Comparison of ENCODE assay signal across 10 mouse cellular contexts in genomic region chr15:101231648-101232180, GRCm38 (mm10). TPM values are rescaled to one million over a fixed set of nuclear protein-coding genes. Genes with fewer than 3 reads are reported as not detected.
DNase-seq lines count a peak whose midpoint lies in the region; ATAC-seq and TF ChIP-seq lines count a peak whose summit lies in the region.
"Had no signal": no experiment of that assay in that cellular context is flagged by ENCODE, and none has a peak within 500 bp of the region (broad histone marks: within the 10 kb centered on the region; RNA-seq: fewer than 3 reads in every experiment).

No protein-coding gene starts in this region.

- peak overlapping the region; percentile 62 for H3K4me2 ChIP-seq in kidney, embryonic 15.5 days
- H3K4me2 ChIP-seq in forebrain, postnatal 0 days (ENCODE audit: low read depth) = peak overlapping the region; percentile 21
- peak overlapping the region; percentile 23; the same call in 1 of the 2 replicates for H3K4me2 ChIP-seq in midbrain, embryonic 11.5 days
- H3K4me2 ChIP-seq: liver, embryonic 15.5 days had no signal

- 57% methylated on average over 55 of the region's 56 CpGs for WGBS in kidney, embryonic 15.5 days
- 74% methylated on average over 56 of the region's 56 CpGs for WGBS in forebrain, postnatal 0 days
- WGBS in midbrain, embryonic 11.5 days = 48% methylated on average over 56 of the region's 56 CpGs

- H3K36me3 ChIP-seq in kidney, embryonic 15.5 days = peaks cover 28% of the 10 kb centered on the region
- H3K36me3 ChIP-seq in forebrain, postnatal 0 days (ENCODE audit: insufficient read depth) = peaks cover 13% of the 10 kb centered on the region
- peaks cover 7% of the 10 kb centered on the region; the same call in 1 of the 2 replicates for H3K36me3 ChIP-seq in midbrain, embryonic 11.5 days (ENCODE audit: control insufficient read depth, insufficient read depth, low read length)
- H3K36me3 ChIP-seq: liver, embryonic 15.5 days had no signal

- H3K9ac ChIP-seq in kidney, embryonic 15.5 days = peak overlapping the region; percentile 35
- no peak overlapping the region for H3K9ac ChIP-seq in forebrain, postnatal 0 days
- no peak overlapping the region for H3K9ac ChIP-seq in midbrain, embryonic 11.5 days (ENCODE audit: low read length)
- H3K9ac ChIP-seq: liver, embryonic 15.5 days had no signal

- no peak for ATAC-seq in kidney, embryonic 15.5 days (replicated peaks; ENCODE audit: low FRiP score)
- no peak for ATAC-seq in forebrain, postnatal 0 days
- ATAC-seq in midbrain, embryonic 11.5 days (ENCODE audit: low FRiP score) = no peak; the same call in 1 of the 2 replicates

- no peaks in the 10 kb centered on the region for H3K9me3 ChIP-seq in kidney, embryonic 15.5 days (replicated peaks)
- no peaks in the 10 kb centered on the region for H3K9me3 ChIP-seq in forebrain, postnatal 0 days (ENCODE audit: low read length)
- H3K9me3 ChIP-seq in midbrain, embryonic 11.5 days (ENCODE audit: control insufficient read depth, low read length) = no peaks in the 10 kb centered on the region
- H3K9me3 ChIP-seq: liver, embryonic 15.5 days had no signal

- H3K27ac ChIP-seq in kidney, embryonic 15.5 days = no peak overlapping the region
- H3K27ac ChIP-seq in forebrain, postnatal 0 days (ENCODE audit: low read depth, low read length) = no peak overlapping the region
- H3K27ac ChIP-seq in midbrain, embryonic 11.5 days (ENCODE audit: low read depth, low read length) = no peak overlapping the region
- H3K27ac ChIP-seq: liver, embryonic 15.5 days had no signal

- no peak for DNase-seq in kidney, adult 18-20 months
- DNase-seq in R1 (ENCODE audit: low read depth, low spot score) = peak; percentile 52
- DNase-seq in forebrain, postnatal 0 days = no peak
- DNase-seq in midbrain, embryonic 11.5 days (ENCODE audit: low spot score, missing footprints) = peak; percentile 76
- DNase-seq in right cerebral cortex, postnatal 4 days = no peak
- DNase-seq in cerebellum, postnatal 25 days = no peak
- no peak for DNase-seq in layer of hippocampus, postnatal 14 days (ENCODE audit: low spot score in 2 of 2)
- DNase-seq: embryo, embryonic 11 days had no signal

- H3K4me3 ChIP-seq in kidney, embryonic 15.5 days (replicated peaks) = peak overlapping the region; percentile 32
- H3K4me3 ChIP-seq in forebrain, postnatal 0 days (ENCODE audit: low read depth, low read length) = no peak overlapping the region
- H3K4me3 ChIP-seq in midbrain, embryonic 11.5 days (ENCODE audit: low read depth, low read length) = no peak overlapping the region
- H3K4me3 ChIP-seq: liver, embryonic 15.5 days had no signal

- peaks cover 60% of the 10 kb centered on the region for H3K4me1 ChIP-seq in kidney, embryonic 15.5 days
- no peaks in the 10 kb centered on the region for H3K4me1 ChIP-seq in forebrain, postnatal 0 days (ENCODE audit: insufficient read depth)
- H3K4me1 ChIP-seq in midbrain, embryonic 11.5 days (ENCODE audit: control insufficient read depth, insufficient read depth, low read length) = peaks cover 7% of the 10 kb centered on the region; the same call in 1 of the 2 replicates
- H3K4me1 ChIP-seq: liver, embryonic 15.5 days had no signal

- 0 out of 2 replicates have a peak, but pooled peaks cover 2% of the 10 kb centered on the region for H3K27me3 ChIP-seq in kidney, embryonic 15.5 days
- H3K27me3 ChIP-seq in forebrain, postnatal 0 days (ENCODE audit: insufficient read depth, low read length) = no peaks in the 10 kb centered on the region
- no peaks in the 10 kb centered on the region for H3K27me3 ChIP-seq in midbrain, embryonic 11.5 days (ENCODE audit: control insufficient read depth, insufficient read depth, low read length)

- TF ChIP-seq CTCF in forebrain, postnatal 0 days (IDR thresholded peaks at IDR 0.05; ENCODE audit: low read depth) = no peak

RNA-seq across cellular contexts. Expression of gene Grasp, which starts 7.7 kb away (rescaled TPM):
- polyA plus RNA-seq in kidney, embryonic 15.5 days (2015; fragmentation: Nextera tagmentation; extraction: Ambion mirVana) = 4.7 TPM in 2 replicates
- 8.8 and 11.1 TPM in 2 replicates for total RNA-seq in forebrain, postnatal 0 days (2014; rRNA removed)
- polyA plus RNA-seq in forebrain, postnatal 0 days (2015; fragmentation: Nextera tagmentation; extraction: Ambion mirVana) = 3.3 and 3.4 TPM in 2 replicates
- polyA plus RNA-seq in midbrain, embryonic 11.5 days (2014; fragmentation: Nextera tagmentation; extraction: Ambion mirVana) = 3.6 and 4.5 TPM in 2 replicates
- total RNA-seq in layer of hippocampus, postnatal 14 days (2021) = 10 to 100 TPM; 53.4 to 55.2 TPM

RNA-seq across cellular contexts. Expression of gene Nr4a1, which starts 22.4 kb away (rescaled TPM):
- 9.8 and 10.0 TPM in 2 replicates for polyA plus RNA-seq in kidney, embryonic 15.5 days (2015; fragmentation: Nextera tagmentation; extraction: Ambion mirVana)
- total RNA-seq in forebrain, postnatal 0 days (2014; rRNA removed) = 8.9 and 9.6 TPM in 2 replicates
- polyA plus RNA-seq in forebrain, postnatal 0 days (2015; fragmentation: Nextera tagmentation; extraction: Ambion mirVana) = 8.5 and 9.0 TPM in 2 replicates
- 1.3 TPM in 2 replicates for polyA plus RNA-seq in midbrain, embryonic 11.5 days (2014; fragmentation: Nextera tagmentation; extraction: Ambion mirVana)
- total RNA-seq in layer of hippocampus, postnatal 14 days (2021) = 10 to 100 TPM; 34.5 to 54.4 TPM

RNA-seq across cellular contexts. Expression of gene Atg101, which starts 52.4 kb away (rescaled TPM):
- 75.0 and 80.1 TPM in 2 replicates for polyA plus RNA-seq in kidney, embryonic 15.5 days (2015; fragmentation: Nextera tagmentation; extraction: Ambion mirVana)
- total RNA-seq in forebrain, postnatal 0 days (2014; rRNA removed) = 56.3 and 60.0 TPM in 2 replicates
- 81.3 and 94.4 TPM in 2 replicates for polyA plus RNA-seq in forebrain, postnatal 0 days (2015; fragmentation: Nextera tagmentation; extraction: Ambion mirVana)
- 57.9 and 67.4 TPM in 2 replicates for polyA plus RNA-seq in midbrain, embryonic 11.5 days (2014; fragmentation: Nextera tagmentation; extraction: Ambion mirVana)
- total RNA-seq in layer of hippocampus, postnatal 14 days (2021) = 10 to 100 TPM; 45.9 to 47.3 TPM

RNA-seq across cellular contexts. Expression of gene Acvr1b, which starts 57.8 kb away (rescaled TPM):
- polyA plus RNA-seq in kidney, embryonic 15.5 days (2015; fragmentation: Nextera tagmentation; extraction: Ambion mirVana) = 6.2 and 6.4 TPM in 2 replicates
- total RNA-seq in forebrain, postnatal 0 days (2014; rRNA removed) = 74.2 and 80.4 TPM in 2 replicates
- polyA plus RNA-seq in forebrain, postnatal 0 days (2015; fragmentation: Nextera tagmentation; extraction: Ambion mirVana) = 13.2 and 17.4 TPM in 2 replicates
- 14.7 and 15.2 TPM in 2 replicates for polyA plus RNA-seq in midbrain, embryonic 11.5 days (2014; fragmentation: Nextera tagmentation; extraction: Ambion mirVana)
- 10 to 100 TPM; 71.3 to 79.6 TPM for total RNA-seq in layer of hippocampus, postnatal 14 days (2021)

Comparison
In these comparisons a context has a peak if more than half of its experiments do, and no peak if none do; other contexts are left out.
1. DNase-seq: peak in R1 (single experiment) and midbrain, embryonic 11.5 days (single experiment); none in kidney, adult 18-20 months (single experiment), forebrain, postnatal 0 days (single experiment), right cerebral cortex, postnatal 4 days (single experiment), cerebellum, postnatal 25 days (0 of 2) and layer of hippocampus, postnatal 14 days (0 of 2).
2. Peak in every context shown above with its lines, with median percentiles within 50 percentile points of each other: H3K4me2 ChIP-seq.